Mouse (Mus musculus) urinary bladder, postnatal 36 days (tissue): Measurements from ENCODE around the gene Dapk3.
A peak's percentile ranks its signal among the peaks of the same experiment; 100 is the strongest.
"Not testable (repeated sequence)": the region's sequence is repeated elsewhere in the genome, so short reads cannot be mapped to it uniquely, and the experiment has no call there.

Experiments
- DNase-seq, 2 experiments: peaks; one replicate each; pipeline ENCODE4 v3.0.0; 2022; ENCODE audit warnings: low spot score in 2 of 2, mixed read lengths in 1 of 2

Gene Dapk3

DNA sequence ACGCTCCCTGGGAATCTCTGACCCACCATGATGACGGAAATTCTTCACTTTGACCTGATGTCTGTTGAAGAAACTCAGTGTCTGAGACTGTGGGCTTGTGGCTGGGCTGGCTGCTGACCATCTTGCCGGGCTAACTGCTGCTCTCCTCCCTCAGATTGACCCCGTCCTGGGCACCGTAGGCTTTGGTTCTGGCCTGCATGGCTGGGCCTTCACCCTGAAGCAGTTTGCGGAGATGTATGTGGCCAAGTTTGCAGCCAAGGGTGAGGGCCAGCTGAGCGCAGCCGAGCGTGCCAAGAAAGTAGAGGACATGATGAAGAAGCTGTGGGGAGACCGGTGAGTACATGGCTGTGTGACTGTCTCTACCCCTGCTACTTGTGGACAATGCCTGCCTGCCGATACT is 3.9 kb upstream of the Dapk3 start:
- no peak for DNase-seq

DNA sequence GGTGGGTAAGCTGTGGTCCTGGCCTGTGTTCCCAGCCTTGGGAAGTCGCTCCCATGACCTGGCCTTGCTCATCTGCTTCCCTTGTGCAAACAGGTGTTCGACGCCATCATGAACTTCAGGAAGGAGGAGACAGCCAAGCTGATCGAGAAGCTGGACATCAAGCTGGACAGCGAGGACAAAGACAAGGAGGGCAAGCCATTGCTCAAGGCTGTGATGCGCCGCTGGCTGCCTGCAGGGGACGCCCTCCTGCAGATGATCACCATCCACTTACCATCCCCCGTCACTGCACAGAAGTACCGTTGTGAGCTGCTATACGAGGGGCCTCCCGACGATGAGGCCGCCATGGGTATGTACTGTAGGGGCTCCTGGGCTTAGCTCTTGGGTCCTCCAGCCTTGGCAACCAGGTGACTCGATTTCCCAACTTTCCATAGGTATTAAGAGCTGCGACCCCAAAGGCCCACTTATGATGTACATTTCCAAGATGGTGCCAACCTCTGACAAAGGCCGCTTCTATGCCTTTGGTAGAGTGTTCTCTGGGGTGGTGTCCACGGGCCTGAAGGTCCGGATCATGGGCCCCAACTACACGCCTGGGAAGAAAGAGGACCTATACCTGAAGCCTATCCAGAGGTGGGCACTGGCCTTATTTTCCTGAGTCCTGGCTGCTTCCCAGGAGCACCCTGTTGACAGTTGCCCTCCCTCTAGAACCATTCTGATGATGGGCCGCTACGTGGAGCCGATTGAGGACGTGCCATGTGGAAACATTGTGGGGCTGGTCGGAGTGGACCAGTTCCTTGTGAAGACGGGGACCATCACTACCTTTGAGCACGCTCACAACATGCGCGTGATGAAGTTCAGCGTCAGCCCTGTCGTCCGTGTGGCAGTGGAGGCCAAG is 3.1 kb upstream of the Dapk3 start:
- no peak for DNase-seq

DNA sequence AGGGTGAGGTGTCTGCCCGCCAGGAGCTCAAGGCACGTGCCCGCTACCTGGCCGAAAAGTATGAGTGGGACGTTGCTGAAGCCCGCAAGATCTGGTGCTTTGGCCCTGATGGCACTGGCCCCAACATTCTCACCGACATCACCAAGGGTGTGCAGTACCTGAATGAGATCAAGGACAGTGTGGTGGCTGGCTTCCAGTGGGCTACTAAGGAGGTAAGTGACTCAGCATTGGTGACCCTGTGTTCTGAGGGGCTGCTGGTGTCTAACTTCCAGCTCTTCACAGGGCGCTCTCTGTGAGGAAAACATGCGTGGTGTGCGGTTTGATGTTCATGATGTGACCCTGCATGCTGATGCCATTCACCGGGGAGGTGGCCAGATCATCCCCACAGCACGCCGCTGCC is 1.9 kb upstream of the Dapk3 start:
- no peak for DNase-seq

DNA sequence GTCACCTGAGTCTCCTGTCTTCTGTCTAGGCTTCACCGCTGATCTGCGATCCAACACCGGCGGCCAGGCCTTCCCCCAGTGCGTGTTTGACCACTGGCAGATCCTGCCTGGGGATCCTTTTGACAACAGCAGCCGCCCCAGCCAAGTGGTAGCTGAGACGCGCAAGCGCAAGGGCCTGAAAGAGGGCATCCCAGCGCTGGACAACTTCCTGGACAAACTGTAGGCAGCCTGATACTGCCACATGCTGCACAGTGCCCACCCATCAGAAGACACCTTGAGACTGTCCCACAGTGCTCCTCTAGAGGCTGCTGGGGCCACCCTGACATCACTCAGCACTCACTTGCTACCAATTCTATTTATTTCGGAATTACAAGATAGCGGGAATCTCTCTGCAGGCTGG is 945 bp upstream of the Dapk3 start:
- not testable (repeated sequence) for DNase-seq

DNA sequence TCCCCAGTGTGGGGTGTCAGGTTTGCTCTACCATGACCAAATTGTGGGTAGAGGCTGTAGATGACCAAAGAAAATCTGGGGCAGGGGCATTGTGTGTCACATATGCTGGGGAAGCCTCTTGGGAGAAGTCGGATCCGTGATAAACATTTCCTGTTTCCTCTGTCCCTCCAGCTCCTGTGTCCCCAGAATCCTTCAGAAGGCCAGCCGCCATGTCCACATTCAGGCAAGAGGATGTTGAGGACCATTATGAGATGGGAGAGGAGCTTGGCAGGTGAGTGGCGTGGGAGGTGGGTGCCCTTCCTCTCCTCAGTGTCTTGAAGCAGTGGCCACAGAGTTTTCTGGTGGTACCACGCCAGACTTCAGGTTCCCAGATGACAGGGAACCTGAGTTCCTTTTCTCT is 1.0 kb downstream of the Dapk3 start, which contains the start of gene 4930442H23Rik:
Gene 4930442H23Rik (minus strand): TSS at position 45 of the 400 bp plus-strand sequence.
- DNase-seq: no peak

DNA sequence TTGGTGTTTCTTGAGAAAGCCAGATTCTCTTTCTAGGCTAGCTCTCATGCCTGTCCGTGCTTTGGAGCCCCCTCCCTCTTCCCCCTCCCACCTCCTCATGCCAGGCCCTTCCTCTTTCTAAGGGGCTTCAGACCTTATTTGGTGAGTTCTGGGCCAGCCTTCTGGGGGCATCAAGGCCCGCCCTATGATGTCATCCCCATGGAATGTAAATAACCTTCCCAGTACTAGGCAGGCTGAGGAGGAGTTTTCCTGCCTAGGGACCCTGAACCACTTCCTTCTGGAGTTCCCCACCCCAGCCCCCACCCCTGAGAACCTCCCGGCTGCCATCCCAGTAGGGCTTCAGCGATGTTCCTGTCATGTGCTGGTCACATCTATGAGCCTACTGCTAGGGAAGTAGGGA is 2.0 kb downstream of the Dapk3 start:
- DNase-seq: no peak

DNA sequence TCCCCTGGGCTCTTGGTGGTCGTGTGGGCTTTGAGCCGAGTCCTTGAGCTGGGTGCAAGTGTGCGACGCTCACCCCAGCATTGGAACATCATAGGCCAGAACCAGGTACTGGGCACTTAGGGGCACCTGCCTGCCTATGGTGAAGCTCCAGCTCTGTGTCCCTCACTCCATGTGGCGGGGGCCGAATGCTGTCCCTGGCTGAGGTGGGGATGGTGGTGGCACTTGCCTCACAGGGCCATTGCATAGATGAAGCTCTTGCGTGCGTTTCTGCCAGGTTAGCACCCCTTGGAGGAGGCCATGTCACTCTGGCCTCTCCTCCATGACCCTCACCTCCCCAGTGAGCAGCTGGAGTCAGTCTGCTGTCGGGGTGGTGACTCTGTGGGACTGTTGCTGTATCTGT is 4.4 kb downstream of the Dapk3 start:
- DNase-seq: no peak

DNA sequence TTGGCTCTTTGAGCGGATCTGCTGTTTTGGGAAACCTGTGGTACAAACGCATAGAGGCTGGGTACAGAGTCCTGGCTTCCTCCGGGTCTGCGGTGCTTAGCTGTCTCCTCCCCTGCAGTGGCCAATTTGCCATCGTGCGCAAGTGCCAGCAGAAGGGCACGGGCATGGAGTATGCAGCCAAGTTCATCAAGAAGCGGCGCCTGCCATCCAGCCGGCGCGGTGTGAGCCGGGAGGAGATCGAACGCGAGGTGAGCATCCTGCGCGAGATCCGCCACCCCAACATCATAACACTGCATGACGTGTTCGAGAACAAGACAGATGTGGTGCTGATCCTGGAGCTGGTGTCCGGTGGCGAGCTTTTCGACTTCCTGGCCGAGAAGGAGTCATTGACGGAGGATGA is 7.0 kb downstream of the Dapk3 start:
- no peak for DNase-seq

DNA sequence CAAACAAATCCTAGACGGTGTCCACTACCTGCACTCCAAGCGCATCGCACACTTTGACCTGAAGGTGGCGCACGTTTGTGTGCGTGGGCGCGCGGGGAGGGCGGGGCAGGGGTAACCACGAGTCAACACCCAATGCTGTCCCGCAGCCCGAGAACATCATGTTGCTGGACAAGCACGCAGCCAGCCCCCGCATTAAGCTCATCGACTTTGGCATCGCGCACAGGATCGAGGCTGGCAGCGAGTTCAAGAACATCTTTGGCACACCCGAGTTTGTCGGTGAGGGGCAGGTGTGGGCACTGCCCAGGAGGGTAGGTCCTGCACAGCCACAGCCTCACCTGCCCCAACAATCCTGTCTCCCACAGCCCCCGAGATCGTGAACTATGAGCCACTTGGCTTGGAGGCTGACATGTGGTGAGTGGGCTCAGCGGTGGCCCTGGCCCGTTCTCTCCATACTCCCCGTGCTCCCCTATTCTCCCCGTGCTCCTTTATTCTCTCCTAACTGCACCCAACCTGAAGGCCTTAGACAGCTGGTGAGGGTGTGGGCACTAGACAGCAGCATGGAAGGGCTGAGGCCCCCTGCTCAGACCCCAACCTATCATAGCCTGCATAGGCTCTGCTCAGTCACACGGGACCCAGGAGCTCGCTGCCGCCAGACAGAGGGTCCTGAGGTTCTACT is 7.6 kb downstream of the Dapk3 start:
- no peak for DNase-seq

DNA sequence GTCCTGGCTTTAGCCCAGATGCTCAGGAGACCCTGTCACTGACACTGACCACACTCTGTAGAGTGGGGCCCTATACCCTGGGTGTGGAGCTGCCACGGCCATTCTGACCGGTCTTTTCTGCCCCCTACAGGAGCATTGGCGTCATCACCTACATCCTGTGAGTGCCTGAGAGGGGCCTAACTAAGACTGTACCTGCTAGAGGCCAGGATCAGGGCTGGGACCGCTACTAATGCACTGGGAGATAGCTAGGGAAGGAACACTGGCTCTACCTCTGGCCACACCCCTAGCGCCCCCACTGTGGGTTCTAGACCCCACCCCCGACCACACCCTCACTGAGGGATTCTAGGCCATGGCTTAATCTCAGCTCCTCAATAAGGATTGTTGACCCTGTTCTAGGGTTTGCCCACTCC is 8.1 kb downstream of the Dapk3 start:
- DNase-seq: no peak

DNA sequence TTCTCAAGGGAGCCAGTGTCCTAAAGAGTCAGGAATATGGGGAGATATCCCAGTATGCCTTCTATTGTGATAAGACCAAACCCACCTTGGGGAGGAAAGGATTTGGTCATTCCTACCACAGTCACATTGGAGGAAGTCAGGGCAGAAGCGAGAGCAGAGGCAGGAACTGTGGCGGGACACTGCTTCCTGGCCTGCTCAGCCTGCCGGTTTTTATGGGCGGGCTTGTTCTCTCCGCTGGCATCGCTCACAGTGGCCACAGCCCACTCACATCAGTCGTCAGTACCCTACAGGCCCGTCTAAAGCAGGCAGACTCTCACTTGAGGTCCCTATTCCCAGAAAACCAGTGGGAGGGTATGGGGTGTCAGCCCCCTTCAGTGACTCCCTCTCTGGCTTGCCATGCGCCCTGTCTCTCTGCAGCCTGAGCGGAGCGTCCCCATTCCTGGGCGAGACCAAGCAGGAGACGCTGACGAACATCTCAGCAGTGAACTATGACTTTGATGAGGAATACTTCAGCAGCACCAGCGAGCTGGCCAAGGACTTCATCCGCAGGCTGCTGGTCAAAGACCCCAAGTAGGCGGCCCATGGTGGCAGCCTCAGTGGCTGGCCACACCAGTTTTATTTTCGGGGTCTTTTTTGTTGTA is 8.7 kb downstream of the Dapk3 start:
- DNase-seq: no peak

DNA sequence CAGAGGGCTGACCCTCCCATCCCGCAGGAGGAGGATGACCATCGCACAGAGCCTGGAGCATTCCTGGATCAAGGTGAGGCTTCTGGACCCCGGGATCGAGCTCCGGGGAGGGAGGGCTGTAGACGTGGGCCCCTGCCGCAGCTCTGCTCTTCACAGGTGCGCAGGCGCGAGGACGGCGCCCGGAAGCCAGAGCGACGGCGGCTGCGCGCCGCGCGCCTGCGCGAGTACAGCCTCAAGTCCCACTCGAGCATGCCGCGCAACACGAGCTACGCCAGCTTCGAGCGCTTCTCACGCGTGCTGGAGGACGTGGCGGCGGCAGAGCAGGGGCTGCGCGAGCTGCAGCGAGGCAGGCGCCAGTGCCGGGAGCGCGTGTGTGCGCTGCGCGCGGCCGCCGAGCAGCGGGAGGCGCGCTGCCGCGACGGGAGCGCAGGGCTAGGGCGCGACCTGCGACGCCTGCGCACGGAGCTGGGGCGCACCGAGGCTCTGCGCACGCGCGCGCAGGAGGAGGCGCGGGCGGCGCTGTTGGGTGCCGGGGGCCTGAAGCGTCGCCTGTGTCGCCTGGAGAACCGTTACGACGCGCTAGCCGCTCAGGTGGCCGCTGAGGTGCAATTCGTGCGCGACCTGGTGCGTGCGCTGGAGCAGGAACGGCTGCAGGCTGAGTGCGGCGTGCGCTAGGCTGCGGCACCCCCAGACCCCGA is 9.6 kb downstream of the Dapk3 start:
- peak; percentile 72 to 79 for DNase-seq

DNA sequence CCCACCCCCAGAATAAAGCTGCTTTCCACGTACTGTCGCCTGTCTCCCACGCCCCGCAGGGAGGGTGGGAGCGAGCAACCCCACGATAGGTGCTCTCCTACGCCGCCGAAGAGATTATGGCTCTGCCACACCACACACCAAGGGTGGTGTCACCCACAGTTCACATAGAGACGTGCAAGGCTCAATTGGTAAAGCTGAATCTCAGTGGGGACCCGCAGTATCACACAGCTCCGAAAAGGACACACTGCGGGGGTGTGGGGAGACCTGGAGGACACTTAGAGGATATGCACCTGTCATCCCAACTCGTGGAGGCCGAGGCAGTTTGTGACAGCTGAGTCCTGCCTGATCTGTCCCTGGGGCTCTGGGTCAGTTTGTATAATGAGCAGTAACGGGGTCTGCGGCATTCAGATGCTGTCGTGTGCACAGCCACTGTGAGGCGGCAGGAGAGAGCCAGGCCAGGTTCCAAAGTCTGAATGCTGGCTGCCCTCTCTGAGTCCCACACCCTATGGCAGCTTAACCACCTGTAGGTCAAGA is 10.2 kb downstream of the Dapk3 start:
- DNase-seq: no peak

DNA sequence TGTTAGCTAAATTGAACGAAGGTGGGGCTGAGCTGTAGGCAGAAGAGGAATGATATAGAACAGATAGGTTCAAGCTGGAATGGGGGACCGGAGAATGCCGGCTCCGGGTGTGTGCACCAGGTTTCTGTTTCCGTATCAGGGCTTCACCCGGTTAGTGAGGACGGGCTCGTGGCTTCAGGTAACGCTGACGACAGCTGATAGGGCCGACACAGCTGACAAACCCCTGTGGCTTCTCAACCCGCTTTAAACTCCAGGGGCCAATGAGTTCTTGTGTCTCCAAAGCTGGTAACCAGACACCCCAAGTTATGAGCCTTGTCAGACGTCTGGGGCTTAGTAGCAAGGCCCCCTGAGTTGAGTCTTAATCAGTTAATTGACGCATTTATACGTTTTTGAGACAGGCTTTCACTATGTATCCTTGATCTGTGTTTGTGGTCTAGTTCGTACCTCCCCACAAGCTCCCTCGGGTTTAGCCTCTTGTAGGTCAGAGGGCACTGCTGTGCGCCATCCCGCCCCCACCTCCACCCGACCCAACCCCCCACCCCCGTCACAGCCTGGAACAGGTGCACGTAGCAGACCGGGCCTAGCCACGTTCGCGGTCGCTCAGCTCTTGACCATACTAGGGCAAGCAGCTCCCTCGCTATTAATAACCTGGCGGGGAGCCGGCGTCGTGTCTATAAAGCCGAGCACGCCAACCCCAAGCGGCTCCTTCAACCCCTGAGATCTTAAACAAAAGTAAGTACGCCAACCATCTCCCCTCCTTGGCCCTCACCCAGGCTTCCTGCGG is 11.4 kb downstream of the Dapk3 start:
- DNase-seq: no peak

DNA sequence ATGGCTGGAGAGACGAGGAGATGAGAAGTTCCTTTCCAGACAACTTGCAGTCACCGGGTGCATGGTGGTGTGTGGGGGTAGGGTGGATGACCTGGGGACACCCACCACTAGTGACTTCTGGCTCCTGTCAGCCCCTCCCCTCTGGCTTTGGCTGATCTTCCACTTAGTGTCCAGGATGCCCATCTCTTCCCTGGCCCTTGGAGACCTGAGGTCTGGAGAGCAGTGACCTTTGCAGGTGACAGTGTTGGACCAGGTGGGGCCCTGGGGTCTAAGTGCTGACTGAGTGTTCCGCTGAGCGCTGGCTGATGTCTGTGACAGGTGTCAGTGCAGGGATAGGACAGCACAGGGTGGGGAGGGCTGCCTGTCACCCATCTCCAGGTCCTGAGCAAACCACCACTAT is 12.5 kb downstream of the Dapk3 start:
- DNase-seq: no peak

DNA sequence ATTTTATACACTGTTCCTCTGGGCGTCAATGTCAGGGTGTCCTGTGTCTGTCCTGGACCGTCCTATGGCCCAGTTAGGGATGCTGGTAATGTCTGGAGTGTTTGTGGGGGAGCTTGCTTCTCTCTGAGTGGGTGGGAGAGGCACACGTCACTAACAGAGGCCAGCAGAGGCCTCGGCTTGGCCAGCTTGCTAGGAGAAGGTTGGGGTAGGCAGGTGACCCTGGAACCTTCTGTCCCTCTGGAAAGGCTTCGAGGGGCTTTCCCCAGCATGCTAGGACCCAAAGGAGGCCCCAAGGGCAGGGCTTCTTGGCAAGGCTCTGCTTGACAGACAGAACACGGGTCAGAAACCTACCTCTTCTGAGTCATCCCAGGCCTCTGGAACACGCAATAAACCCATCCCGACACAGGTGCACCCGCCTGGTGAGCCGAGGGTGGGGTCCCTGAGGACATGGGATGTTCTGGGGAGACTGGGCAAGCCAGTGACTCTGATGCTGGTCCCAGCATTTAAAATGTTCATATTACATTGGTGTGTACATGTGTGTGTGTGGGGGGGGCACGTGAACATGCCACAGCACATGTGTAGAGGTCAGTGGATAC is 13.8 kb downstream of the Dapk3 start:
- DNase-seq: no peak

DNA sequence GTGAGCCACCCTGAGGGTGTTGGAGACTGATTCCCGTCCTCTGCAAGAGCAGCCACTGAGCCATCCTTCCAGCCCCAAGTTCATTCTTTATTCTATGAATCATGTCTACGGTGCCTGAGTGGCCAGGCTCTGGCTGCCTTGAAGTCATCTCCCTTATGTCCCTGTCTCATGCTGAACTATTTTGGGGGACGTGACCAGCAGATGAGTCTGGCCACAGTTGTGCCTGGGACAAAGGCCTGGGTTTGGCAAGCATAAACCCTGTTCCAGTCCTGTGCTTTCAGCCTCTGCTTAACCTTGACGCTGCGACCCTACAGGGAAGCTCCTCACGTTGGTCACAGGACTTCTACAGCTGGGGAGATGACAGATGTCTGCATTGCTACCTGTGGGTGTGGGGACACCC is 14.5 kb downstream of the Dapk3 start:
- no peak for DNase-seq

DNA sequence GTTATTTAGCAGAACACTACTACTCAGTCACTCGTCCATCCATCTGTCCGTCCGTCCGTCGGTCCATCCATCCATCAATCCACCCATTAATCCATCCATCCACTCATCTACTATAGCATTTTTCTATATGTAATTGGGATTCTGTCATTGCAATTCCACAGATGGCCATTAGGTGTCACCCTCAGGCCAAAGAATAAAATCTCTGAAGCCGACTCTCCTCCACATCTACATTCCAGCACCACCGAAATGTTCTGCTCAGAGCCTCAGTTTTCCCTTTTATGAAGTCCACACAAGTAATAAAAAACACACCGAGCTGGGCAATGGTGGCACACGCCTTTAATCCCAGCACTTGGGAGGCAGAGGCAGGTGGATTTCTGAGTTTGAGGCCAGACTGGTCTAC is 15.4 kb downstream of the Dapk3 start:
- no peak for DNase-seq

DNA sequence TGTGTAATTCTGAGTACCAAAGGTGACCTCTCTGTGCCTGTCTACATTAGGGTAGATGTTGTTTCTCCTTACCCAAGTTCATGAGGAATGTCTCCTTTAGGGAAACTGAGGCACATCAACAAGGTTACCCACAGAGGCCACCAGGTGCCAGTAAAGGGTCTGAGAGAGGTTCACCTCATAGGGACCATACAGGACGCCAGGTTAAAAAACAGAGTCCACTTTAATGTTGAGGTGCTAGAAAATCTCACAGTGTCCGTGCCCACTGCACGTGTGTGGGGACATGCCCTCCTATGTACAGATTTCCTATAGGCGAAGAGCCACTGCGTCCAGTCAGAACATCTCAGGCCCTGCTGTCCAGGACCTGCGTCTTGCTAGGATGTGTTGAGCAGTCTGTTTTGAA is 16.2 kb downstream of the Dapk3 start:
- DNase-seq: no peak

DNA sequence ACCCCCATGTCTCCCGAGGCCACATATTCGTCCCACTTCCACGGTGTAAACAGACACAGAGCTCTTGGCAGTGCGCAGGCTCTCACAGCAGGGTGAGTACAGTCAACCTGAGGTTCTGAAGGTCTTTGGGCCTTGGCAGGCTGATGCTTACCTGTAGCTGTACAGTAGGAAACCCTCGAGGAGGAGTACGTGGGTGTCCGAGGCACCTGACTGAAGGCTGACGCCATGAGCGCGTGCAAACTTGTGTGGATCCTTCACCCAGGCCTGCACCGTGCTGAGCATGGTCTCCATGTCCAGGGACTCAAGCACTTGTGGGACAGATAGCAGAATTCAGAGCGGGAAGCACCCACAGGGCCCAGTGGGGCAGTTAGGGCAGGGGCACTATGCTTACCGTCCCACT is 17.3 kb downstream of the Dapk3 start:
- no peak for DNase-seq
